Mouse (Mus musculus): ENCODE data around the gene Klc3. TPM values are rescaled to one million over a fixed set of nuclear protein-coding genes. Genes with fewer than 3 reads are reported as not detected.

Klc3 gene
- polyA plus RNA-seq, 1 experiment from 2014 or later: 10.4 TPM

DNA sequence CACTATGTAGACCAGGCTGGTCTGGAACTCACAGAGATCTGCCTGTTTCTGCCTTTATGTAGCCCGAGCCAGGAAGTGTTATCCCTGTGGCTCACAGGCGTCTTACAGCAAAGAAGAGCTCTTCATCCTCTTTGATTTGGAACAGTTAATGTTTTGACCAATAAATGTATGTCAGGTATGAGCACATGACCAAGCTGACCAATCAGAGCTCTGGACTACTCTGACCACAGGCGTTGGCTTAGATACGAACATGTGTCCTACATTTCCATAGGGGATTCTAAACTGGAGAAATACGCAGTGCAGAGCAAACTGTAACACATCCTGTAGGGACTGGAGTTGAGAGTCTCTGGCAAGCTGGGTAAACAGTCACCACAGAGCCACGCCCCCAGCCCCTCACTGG, 23.0 kb upstream of the Klc3 start:
- Histone ChIP-seq H3K9me3 (no peaks in the 10 kb centered on the region), H3K36me3 (peaks cover 54% of the 10 kb centered on the region), H3K4me2 (no peak overlapping the region), H3K9ac (no peak overlapping the region), H3K4me1 (no peaks in the 10 kb centered on the region), H3K27me3 (replicated peaks) (0 out of 2 replicates have a peak, but pooled peaks cover 5% of the 10 kb centered on the region), H3K27ac (no peak overlapping the region), H3K4me3 (replicated peaks) (no peak overlapping the region)
- ATAC-seq (ENCODE audit: insufficient read depth, low FRiP score, low read depth): no peak
- WGBS: 91% methylated on average over 6 of the region's 6 CpGs

DNA sequence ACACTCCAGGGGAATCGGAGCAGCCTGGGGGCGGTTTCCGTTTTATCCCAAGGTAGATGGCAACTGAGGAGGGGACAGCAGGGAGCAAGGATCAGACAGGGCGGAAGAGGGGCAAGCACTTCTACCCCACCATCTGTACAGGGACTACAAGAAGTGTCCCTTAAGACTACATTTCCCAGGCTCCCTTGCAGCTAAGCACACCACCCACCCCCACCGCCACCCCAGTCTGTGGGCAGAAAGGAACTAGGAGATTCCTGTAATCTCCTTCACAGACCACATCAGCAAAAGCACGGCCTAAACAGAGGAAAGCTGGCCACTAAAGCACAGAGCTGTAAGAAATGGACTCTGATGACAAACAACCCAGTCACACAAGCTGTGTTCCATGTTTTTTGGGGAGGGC, 22.4 kb upstream of the Klc3 start:
- Histone ChIP-seq H3K4me3 (replicated peaks) (no peak overlapping the region), H3K36me3 (peaks cover 48% of the 10 kb centered on the region), H3K9ac (no peak overlapping the region), H3K4me2 (no peak overlapping the region), H3K27ac (no peak overlapping the region), H3K27me3 (replicated peaks) (0 out of 2 replicates have a peak, but pooled peaks cover 6% of the 10 kb centered on the region), H3K4me1 (no peaks in the 10 kb centered on the region), H3K9me3 (no peaks in the 10 kb centered on the region)
- WGBS: 73% methylated on average over 6 of the region's 6 CpGs
- no peak for ATAC-seq (ENCODE audit: insufficient read depth, low FRiP score, low read depth)

DNA sequence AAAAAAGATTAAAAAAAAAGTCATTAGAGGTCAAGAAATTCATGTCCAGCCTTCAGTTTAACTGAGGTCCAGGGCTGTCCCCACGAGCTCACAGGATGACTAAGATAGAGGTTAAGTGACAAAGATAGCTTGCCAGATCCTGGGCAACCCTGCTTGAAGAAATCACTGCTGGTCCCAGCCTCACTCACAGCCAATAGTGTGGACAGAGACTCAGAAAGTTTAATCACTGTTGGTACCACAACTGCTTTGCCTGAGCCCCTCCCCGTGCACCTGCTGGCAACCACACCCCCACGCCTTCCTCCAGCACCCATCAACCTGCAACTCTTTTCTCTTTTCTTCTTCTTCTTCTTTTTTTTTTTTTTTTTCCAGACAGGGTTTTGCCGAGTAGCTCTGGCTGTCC, 20.1 kb upstream of the Klc3 start:
- no peak overlapping the region for H3K4me2 ChIP-seq
- no peak overlapping the region for H3K9ac ChIP-seq
- no peaks in the 10 kb centered on the region for H3K9me3 ChIP-seq
- WGBS: 60% methylated on average over 4 of the region's 4 CpGs
- no peak overlapping the region for H3K27ac ChIP-seq
- no peak for ATAC-seq (ENCODE audit: insufficient read depth, low FRiP score, low read depth)
- H3K27me3 ChIP-seq (replicated peaks): peaks cover 20% of the 10 kb centered on the region
- H3K36me3 ChIP-seq: peaks cover 31% of the 10 kb centered on the region
- no peak overlapping the region for H3K4me3 ChIP-seq (replicated peaks)
- no peaks in the 10 kb centered on the region for H3K4me1 ChIP-seq

DNA sequence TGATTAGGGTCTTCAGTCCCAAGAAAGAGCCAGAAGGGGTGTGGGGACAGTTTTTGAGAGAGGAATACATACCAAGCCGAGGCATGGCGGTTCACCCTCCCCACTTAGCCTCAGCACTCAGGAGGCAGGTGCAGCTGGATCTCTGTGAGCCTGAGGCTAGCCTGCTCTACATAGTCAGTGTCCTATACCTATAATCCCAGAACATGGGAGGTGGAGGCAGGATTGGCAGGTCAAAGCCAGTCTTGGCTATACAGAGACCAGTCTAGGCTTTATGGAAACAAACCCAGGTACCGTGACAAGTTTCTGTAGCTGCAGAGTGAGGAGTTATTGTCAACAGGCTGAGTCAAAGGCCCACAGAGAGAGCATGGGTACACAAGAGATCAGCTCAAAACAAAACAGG, 19.2 kb upstream of the Klc3 start:
- Histone ChIP-seq H3K4me3 (replicated peaks) (no peak overlapping the region), H3K27ac (no peak overlapping the region), H3K27me3 (replicated peaks) (peaks cover 26% of the 10 kb centered on the region), H3K4me1 (no peaks in the 10 kb centered on the region), H3K9ac (no peak overlapping the region), H3K4me2 (no peak overlapping the region), H3K9me3 (no peaks in the 10 kb centered on the region), H3K36me3 (peaks cover 27% of the 10 kb centered on the region)
- no peak for ATAC-seq (ENCODE audit: insufficient read depth, low FRiP score, low read depth)
- 89% methylated on average over 3 of the region's 3 CpGs for WGBS

DNA sequence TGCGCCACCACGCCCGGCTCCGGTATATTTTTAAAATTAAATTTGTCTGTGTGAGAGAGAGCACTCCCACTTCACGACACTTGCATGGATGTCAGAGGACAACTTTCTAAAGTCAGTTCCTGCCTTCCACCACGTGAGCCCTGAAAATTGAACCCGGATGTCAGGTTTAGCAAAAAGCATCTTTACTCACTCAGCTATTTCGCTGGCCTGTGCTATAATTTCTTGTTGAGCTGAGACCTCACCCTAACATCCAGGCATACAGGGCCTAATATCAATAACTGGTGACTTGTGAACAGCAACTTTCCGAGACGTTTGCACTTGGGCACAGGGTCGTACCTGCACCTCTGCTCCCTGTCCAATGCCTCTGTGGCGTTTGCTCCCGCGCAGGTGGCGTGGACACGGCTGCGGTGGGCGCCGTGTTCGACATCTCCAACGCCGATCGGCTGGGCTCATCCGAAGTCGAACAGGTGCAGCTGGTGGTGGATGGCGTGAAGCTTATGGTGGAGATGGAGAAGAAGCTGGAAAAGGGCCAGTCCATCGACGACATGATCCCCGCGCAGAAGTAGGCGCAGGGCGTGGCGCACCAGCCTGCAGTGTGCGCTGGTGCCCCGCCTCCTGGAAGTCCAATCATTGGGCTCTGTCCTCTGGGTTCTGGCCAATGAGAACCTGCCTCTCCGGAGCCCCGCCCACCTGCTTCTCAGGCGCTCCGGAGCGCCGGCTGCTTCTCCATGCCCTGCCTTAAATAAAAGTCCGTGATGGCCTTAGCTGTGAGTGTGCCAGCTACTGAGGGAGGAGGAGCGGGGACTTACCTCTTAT, 17.1 kb upstream of the Klc3 start:
- Histone ChIP-seq H3K9me3 (no peaks in the 10 kb centered on the region), H3K27ac (no peak overlapping the region), H3K36me3 (peaks cover 9% of the 10 kb centered on the region; the same call in 1 of the 2 replicates), H3K9ac (no peak overlapping the region), H3K4me2 (peak overlapping the region; percentile 58), H3K27me3 (replicated peaks) (peaks cover 29% of the 10 kb centered on the region), H3K4me1 (no peaks in the 10 kb centered on the region), H3K4me3 (replicated peaks) (peak overlapping the region; percentile 31)
- ATAC-seq (ENCODE audit: insufficient read depth, low FRiP score, low read depth): peak; percentile 92
- 11% methylated on average over 43 of the region's 43 CpGs for WGBS

DNA sequence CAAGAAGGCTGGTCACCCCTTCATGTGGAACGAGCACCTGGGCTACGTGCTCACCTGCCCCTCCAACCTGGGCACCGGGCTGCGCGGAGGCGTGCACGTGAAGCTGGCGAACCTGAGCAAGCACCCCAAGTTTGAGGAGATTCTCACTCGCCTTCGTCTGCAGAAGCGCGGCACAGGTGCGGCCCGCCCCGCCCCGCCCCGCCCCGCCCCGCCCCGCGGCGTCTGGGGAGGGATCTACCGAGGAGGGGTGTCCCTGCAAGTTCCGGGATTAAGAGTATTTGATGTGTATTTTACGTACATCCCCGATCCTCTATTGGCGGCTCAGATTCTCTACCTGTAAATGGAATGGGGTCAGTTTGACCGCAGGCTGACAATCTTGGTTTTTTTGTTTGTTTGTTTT, 16.2 kb upstream of the Klc3 start:
- ATAC-seq (ENCODE audit: insufficient read depth, low FRiP score, low read depth): no peak
- 5% methylated on average over 28 of the region's 28 CpGs for WGBS
- Histone ChIP-seq H3K4me2 (peak overlapping the region; percentile 43), H3K4me1 (no peaks in the 10 kb centered on the region), H3K4me3 (replicated peaks) (no peak overlapping the region; the same call in 1 of the 2 replicates), H3K9me3 (no peaks in the 10 kb centered on the region), H3K9ac (no peak overlapping the region), H3K36me3 (no peaks in the 10 kb centered on the region), H3K27me3 (replicated peaks) (peaks cover 29% of the 10 kb centered on the region), H3K27ac (no peak overlapping the region)

DNA sequence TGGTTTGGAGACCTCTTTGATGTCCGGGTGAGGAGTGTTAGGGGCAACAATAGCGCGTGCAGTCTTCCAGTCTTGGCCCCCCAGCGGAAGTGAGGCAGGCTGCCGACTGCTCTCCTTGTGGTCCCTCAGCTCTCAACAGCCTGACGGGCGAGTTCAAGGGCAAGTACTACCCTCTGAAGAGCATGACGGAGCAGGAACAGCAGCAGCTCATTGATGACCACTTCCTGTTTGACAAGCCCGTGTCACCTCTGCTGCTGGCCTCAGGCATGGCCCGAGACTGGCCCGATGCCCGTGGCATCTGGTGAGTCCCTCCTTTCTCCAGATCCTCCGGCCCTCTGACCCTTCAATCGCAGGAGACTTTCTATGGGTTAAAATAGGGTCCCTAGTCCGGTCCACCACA, 12.7 kb upstream of the Klc3 start:
- Histone ChIP-seq H3K9ac (no peak overlapping the region), H3K4me3 (replicated peaks) (no peak overlapping the region), H3K27ac (no peak overlapping the region), H3K4me1 (no peaks in the 10 kb centered on the region), H3K36me3 (no peaks in the 10 kb centered on the region), H3K9me3 (no peaks in the 10 kb centered on the region), H3K27me3 (replicated peaks) (peaks cover 23% of the 10 kb centered on the region), H3K4me2 (no peak overlapping the region)
- ATAC-seq (ENCODE audit: insufficient read depth, low FRiP score, low read depth): no peak
- 70% methylated on average over 15 of the region's 15 CpGs for WGBS

DNA sequence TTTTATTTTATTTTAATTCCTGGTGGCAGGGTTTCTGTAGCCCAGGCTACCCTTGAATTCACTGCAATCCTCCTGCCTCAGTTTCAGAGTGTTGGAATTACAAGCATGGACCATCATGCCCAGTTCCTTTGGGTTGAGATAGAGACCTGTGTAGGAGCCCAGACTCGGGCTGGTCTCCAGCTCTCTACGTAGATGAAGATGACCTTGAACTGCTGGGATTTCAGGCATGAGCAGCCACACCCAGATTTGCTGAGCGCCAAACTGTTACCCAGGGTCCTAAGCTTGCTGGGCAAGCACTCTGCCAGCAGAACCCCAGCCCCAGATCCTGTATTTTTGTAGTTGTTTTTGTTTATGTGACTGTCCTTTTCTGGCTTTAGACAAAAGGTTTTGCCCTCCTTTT, 9.6 kb upstream of the Klc3 start:
- Histone ChIP-seq H3K4me2 (no peak overlapping the region), H3K27ac (no peak overlapping the region), H3K9me3 (no peaks in the 10 kb centered on the region), H3K27me3 (replicated peaks) (peaks cover 4% of the 10 kb centered on the region; the same call in 1 of the 2 replicates), H3K36me3 (no peaks in the 10 kb centered on the region), H3K4me3 (replicated peaks) (no peak overlapping the region), H3K4me1 (0 out of 2 replicates have a peak, but pooled peaks cover 2% of the 10 kb centered on the region), H3K9ac (no peak overlapping the region)
- WGBS: 85% methylated on average over 3 of the region's 3 CpGs
- no peak for ATAC-seq (ENCODE audit: insufficient read depth, low FRiP score, low read depth)

DNA sequence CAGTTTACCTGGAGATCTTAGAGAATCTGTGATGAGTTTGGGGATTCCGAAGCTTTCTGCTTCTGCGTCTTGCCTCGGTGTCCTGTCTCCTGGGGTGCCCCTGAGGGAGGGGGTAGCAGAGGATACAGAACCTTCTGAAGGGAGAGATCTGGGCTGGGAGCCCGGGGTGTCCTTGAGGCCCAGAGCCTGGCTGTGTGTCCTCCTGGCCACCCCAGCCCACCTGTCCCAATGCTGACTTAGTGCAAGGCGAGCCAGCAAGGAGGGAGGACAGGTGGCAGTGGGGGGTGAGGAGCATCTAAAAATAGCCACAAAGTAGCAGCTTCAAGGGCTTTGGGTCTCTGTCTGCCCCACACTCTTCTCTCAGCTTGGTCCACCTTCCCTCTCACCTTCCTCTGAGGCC, 7.9 kb upstream of the Klc3 start:
- H3K27me3 ChIP-seq (replicated peaks): no peaks in the 10 kb centered on the region; the same call in 1 of the 2 replicates
- H3K9me3 ChIP-seq: no peaks in the 10 kb centered on the region
- H3K4me2 ChIP-seq: no peak overlapping the region
- WGBS: 84% methylated on average over 5 of the region's 5 CpGs
- H3K27ac ChIP-seq: no peak overlapping the region
- H3K9ac ChIP-seq: no peak overlapping the region
- no peak for ATAC-seq (ENCODE audit: insufficient read depth, low FRiP score, low read depth)
- H3K4me3 ChIP-seq (replicated peaks): no peak overlapping the region
- 0 out of 2 replicates have a peak, but pooled peaks cover 2% of the 10 kb centered on the region for H3K4me1 ChIP-seq
- no peaks in the 10 kb centered on the region for H3K36me3 ChIP-seq

DNA sequence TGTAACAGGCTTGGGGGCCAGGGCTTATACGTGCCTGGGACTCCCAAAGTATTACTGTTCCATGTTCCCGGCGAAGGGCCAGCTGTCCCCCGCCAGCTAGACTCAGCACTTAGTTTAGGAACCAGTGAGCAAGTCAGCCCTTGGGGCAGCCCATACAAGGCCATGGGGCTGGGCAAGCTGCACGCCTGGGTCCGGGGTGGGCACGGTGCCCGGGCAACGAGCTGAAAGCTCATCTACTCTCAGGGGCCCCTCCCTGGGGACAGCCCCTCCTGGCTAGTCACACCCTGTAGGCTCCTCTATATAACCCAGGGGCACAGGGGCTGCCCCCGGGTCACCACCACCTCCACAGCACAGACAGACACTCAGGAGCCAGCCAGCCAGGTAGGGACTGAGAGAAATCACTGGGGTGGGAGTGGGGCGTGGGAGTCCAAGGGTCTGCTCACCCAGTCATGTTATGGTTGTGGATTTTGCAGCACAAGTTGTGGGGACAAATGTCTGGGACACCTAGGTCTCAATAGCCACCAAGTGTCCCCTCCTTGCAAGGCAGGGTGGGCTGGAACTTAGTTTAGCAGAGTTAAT, 7.0 kb upstream of the Klc3 start:
- Histone ChIP-seq H3K4me3 (replicated peaks) (no peak overlapping the region), H3K4me1 (0 out of 2 replicates have a peak, but pooled peaks cover 2% of the 10 kb centered on the region), H3K9ac (no peak overlapping the region), H3K4me2 (no peak overlapping the region), H3K27ac (no peak overlapping the region), H3K27me3 (replicated peaks) (peaks cover under 1% of the 10 kb centered on the region; the same call in 1 of the 2 replicates), H3K9me3 (no peaks in the 10 kb centered on the region), H3K36me3 (no peaks in the 10 kb centered on the region)
- ATAC-seq (ENCODE audit: insufficient read depth, low FRiP score, low read depth): peak; percentile 41
- WGBS: 73% methylated on average over 11 of the region's 11 CpGs

DNA sequence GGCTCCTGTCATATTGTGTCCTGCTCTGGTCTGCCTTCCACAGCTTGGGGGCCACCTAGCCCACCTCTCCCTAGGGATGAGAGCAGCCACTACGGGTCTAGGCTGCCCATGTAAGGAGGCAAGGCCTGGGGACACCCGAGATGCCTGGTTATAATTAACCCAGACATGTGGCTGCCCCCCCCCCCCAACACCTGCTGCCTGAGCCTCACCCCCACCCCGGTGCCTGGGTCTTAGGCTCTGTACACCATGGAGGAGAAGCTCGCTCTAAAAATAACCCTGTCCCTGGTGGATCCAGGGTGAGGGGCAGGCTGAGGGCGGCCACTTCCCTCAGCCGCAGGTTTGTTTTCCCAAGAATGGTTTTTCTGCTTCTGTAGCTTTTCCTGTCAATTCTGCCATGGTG, 5.8 kb upstream of the Klc3 start:
- Histone ChIP-seq H3K9me3 (no peaks in the 10 kb centered on the region), H3K27me3 (replicated peaks) (peaks cover 9% of the 10 kb centered on the region), H3K4me2 (no peak overlapping the region), H3K4me1 (0 out of 2 replicates have a peak, but pooled peaks cover 2% of the 10 kb centered on the region), H3K36me3 (no peaks in the 10 kb centered on the region), H3K27ac (no peak overlapping the region), H3K9ac (no peak overlapping the region), H3K4me3 (replicated peaks) (no peak overlapping the region)
- WGBS: 42% methylated on average over 6 of the region's 6 CpGs
- no peak for ATAC-seq (ENCODE audit: insufficient read depth, low FRiP score, low read depth)

DNA sequence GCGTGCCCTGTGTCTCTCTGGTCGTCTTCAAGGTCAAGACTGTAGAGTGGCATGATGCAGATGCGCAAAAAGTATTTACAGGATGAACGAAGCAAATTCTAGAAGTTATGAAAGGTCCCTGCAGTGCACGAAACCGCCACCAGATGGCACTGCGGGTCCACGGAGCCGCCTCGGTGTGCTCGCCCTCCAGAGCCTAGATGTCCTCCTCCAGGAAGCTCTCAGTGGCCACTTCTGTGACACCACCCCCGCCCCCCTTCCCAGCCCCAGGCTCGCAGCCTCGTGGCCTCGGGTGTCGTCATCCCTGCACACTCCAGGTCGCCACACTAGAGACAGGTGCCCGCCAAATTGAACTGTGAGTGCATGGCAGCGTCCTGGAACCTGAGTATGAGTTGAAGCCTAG, 1.5 kb upstream of the Klc3 start:
- no peaks in the 10 kb centered on the region for H3K36me3 ChIP-seq
- H3K4me3 ChIP-seq (replicated peaks): no peak overlapping the region
- H3K27ac ChIP-seq: no peak overlapping the region
- H3K4me1 ChIP-seq: 0 out of 2 replicates have a peak, but pooled peaks cover 4% of the 10 kb centered on the region
- no peak for ATAC-seq (ENCODE audit: insufficient read depth, low FRiP score, low read depth)
- H3K9ac ChIP-seq: no peak overlapping the region
- H3K27me3 ChIP-seq (replicated peaks): peaks cover 31% of the 10 kb centered on the region
- peak overlapping the region; percentile 40; the same call in 1 of the 2 replicates for H3K4me2 ChIP-seq
- no peaks in the 10 kb centered on the region for H3K9me3 ChIP-seq
- 1% methylated on average over 19 of the region's 19 CpGs for WGBS

All from stomach, embryonic 15.5 days (tissue).